Mouse (Mus musculus): Measurements from ENCODE around the gene Fam222b. TPM values are rescaled to one million over a fixed set of nuclear protein-coding genes. Genes with fewer than 3 reads are reported as not detected.

Fam222b gene
- polyA plus RNA-seq, 1 experiment from 2014 or later = 5.9 TPM

- H3K4me1 ChIP-seq (ENCODE audit: insufficient read depth) = peaks cover 34% of the 10 kb centered on the region
- ATAC-seq = no peak
- H3K36me3 ChIP-seq (replicated peaks; ENCODE audit: insufficient read depth, low read length) = peaks cover 6% of the 10 kb centered on the region; the same call in 1 of the 2 replicates
- peak overlapping the region; percentile 29; the same call in 1 of the 2 replicates for H3K4me2 ChIP-seq (ENCODE audit: low read depth, low read length)
- H3K4me3 ChIP-seq (ENCODE audit: low read depth, low read length) = no peak overlapping the region
- no peak for DNase-seq
- TF ChIP-seq CTCF (IDR thresholded peaks at IDR 0.05; ENCODE audit: low read depth) (no peak), EP300 (IDR thresholded peaks at IDR 0.05; ENCODE audit: low read depth) (no peak)
- no peaks in the 10 kb centered on the region for H3K27me3 ChIP-seq (ENCODE audit: insufficient read depth, low read length)
- no peak overlapping the region for H3K27ac ChIP-seq (ENCODE audit: low read depth)
- no peaks in the 10 kb centered on the region for H3K9me3 ChIP-seq (ENCODE audit: low read length)
- 52% methylated on average over 3 of the region's 3 CpGs for WGBS (ENCODE audit: insufficient replicate concordance)
- H3K9ac ChIP-seq (replicated peaks) = no peak overlapping the region
Measured at GRCm38 (mm10) chr11:78097077-78097476, 2.6 kb downstream of the Fam222b start.

GRCm38 (mm10) chr11:78100746-78101145 lies 6.3 kb downstream of the Fam222b start:
- peak overlapping the region; percentile 15; the same call in 1 of the 2 replicates for H3K4me3 ChIP-seq (ENCODE audit: low read depth, low read length)
- ATAC-seq (no peak), DNase-seq (no peak)
- no peaks in the 10 kb centered on the region for H3K9me3 ChIP-seq (ENCODE audit: low read length)
- H3K36me3 ChIP-seq (replicated peaks; ENCODE audit: insufficient read depth, low read length) = peaks cover 6% of the 10 kb centered on the region
- H3K4me1 ChIP-seq (ENCODE audit: insufficient read depth) = peaks cover 37% of the 10 kb centered on the region
- H3K27me3 ChIP-seq (ENCODE audit: insufficient read depth, low read length) = no peaks in the 10 kb centered on the region
- H3K27ac ChIP-seq (ENCODE audit: low read depth) = peak overlapping the region; percentile 59; the same call in 1 of the 2 replicates
- peak overlapping the region; percentile 21; the same call in 1 of the 2 replicates for H3K9ac ChIP-seq (replicated peaks)
- WGBS (ENCODE audit: insufficient replicate concordance) = 65% methylated on average over 11 of the region's 11 CpGs
- peak overlapping the region; percentile 40 for H3K4me2 ChIP-seq (ENCODE audit: low read depth, low read length)
- no peak for TF ChIP-seq EP300 (IDR thresholded peaks at IDR 0.05; ENCODE audit: low read depth)
- no peak for TF ChIP-seq CTCF (IDR thresholded peaks at IDR 0.05; ENCODE audit: low read depth)

GRCm38 (mm10) chr11:78102142-78102541 lies 7.7 kb downstream of the Fam222b start:
- Histone ChIP-seq H3K27ac (ENCODE audit: low read depth) (no peak overlapping the region), H3K4me2 (ENCODE audit: low read depth, low read length) (no peak overlapping the region), H3K4me3 (ENCODE audit: low read depth, low read length) (no peak overlapping the region), H3K27me3 (ENCODE audit: insufficient read depth, low read length) (no peaks in the 10 kb centered on the region), H3K9ac (replicated peaks) (no peak overlapping the region), H3K9me3 (ENCODE audit: low read length) (no peaks in the 10 kb centered on the region), H3K4me1 (ENCODE audit: insufficient read depth) (peaks cover 30% of the 10 kb centered on the region), H3K36me3 (replicated peaks; ENCODE audit: insufficient read depth, low read length) (peaks cover 9% of the 10 kb centered on the region)
- 69% methylated on average over 5 of the region's 5 CpGs for WGBS (ENCODE audit: insufficient replicate concordance)
- DNase-seq = no peak
- ATAC-seq = no peak
- no peak for TF ChIP-seq EP300 (IDR thresholded peaks at IDR 0.05; ENCODE audit: low read depth)
- TF ChIP-seq CTCF (IDR thresholded peaks at IDR 0.05; ENCODE audit: low read depth) = no peak

GRCm38 (mm10) chr11:78102958-78103747 lies 8.7 kb downstream of the Fam222b start:
- Histone ChIP-seq H3K4me1 (ENCODE audit: insufficient read depth) (peaks cover 24% of the 10 kb centered on the region), H3K27me3 (ENCODE audit: insufficient read depth, low read length) (no peaks in the 10 kb centered on the region), H3K9me3 (ENCODE audit: low read length) (no peaks in the 10 kb centered on the region), H3K27ac (ENCODE audit: low read depth) (no peak overlapping the region; the same call in 1 of the 2 replicates), H3K4me3 (ENCODE audit: low read depth, low read length) (no peak overlapping the region), H3K36me3 (replicated peaks; ENCODE audit: insufficient read depth, low read length) (peaks cover 11% of the 10 kb centered on the region), H3K9ac (replicated peaks) (no peak overlapping the region), H3K4me2 (ENCODE audit: low read depth, low read length) (no peak overlapping the region)
- DNase-seq (peak; percentile 56), ATAC-seq (no peak)
- 55% methylated on average over 5 of the region's 5 CpGs for WGBS (ENCODE audit: insufficient replicate concordance)
- TF ChIP-seq CTCF (IDR thresholded peaks at IDR 0.05; ENCODE audit: low read depth) (peak; percentile 64), EP300 (IDR thresholded peaks at IDR 0.05; ENCODE audit: low read depth) (no peak)

- no peak overlapping the region for H3K4me2 ChIP-seq (ENCODE audit: low read depth, low read length)
- peaks cover 11% of the 10 kb centered on the region for H3K36me3 ChIP-seq (replicated peaks; ENCODE audit: insufficient read depth, low read length)
- WGBS (ENCODE audit: insufficient replicate concordance) = 85% methylated on average over 5 of the region's 5 CpGs
- TF ChIP-seq CTCF (IDR thresholded peaks at IDR 0.05; ENCODE audit: low read depth) = no peak
- no peak for TF ChIP-seq EP300 (IDR thresholded peaks at IDR 0.05; ENCODE audit: low read depth)
- DNase-seq (no peak), ATAC-seq (no peak)
- H3K9ac ChIP-seq (replicated peaks) = no peak overlapping the region
- no peaks in the 10 kb centered on the region for H3K9me3 ChIP-seq (ENCODE audit: low read length)
- no peak overlapping the region for H3K4me3 ChIP-seq (ENCODE audit: low read depth, low read length)
- no peaks in the 10 kb centered on the region for H3K27me3 ChIP-seq (ENCODE audit: insufficient read depth, low read length)
- no peak overlapping the region for H3K27ac ChIP-seq (ENCODE audit: low read depth)
- H3K4me1 ChIP-seq (ENCODE audit: insufficient read depth) = peaks cover 24% of the 10 kb centered on the region
Measured at GRCm38 (mm10) chr11:78104501-78104900, 10.0 kb downstream of the Fam222b start.

GRCm38 (mm10) chr11:78113616-78114015 lies 19.2 kb downstream of the Fam222b start:
- WGBS (ENCODE audit: insufficient replicate concordance) = 89% methylated on average over 2 of the region's 2 CpGs
- peaks cover 36% of the 10 kb centered on the region for H3K4me1 ChIP-seq (ENCODE audit: insufficient read depth)
- no peak for ATAC-seq

More at GRCm38 (mm10) chr11:78113616-78114015, 19.2 kb downstream of the Fam222b start:
- H3K4me2 ChIP-seq (ENCODE audit: low read depth, low read length) = no peak overlapping the region
- H3K27ac ChIP-seq (ENCODE audit: low read depth) = no peak overlapping the region
- no peak for TF ChIP-seq EP300 (IDR thresholded peaks at IDR 0.05; ENCODE audit: low read depth)
- TF ChIP-seq CTCF (IDR thresholded peaks at IDR 0.05; ENCODE audit: low read depth) = no peak
- DNase-seq = no peak
- no peak overlapping the region for H3K9ac ChIP-seq (replicated peaks)
- H3K36me3 ChIP-seq (replicated peaks; ENCODE audit: insufficient read depth, low read length) = no peaks in the 10 kb centered on the region
- H3K27me3 ChIP-seq (ENCODE audit: insufficient read depth, low read length) = no peaks in the 10 kb centered on the region
- no peak overlapping the region for H3K4me3 ChIP-seq (ENCODE audit: low read depth, low read length)
- H3K9me3 ChIP-seq (ENCODE audit: low read length) = no peaks in the 10 kb centered on the region

Data from liver, postnatal 0 days (tissue).